Mouse (Mus musculus): ENCODE measurements around the gene Bcl2l10.

Bcl2l10 gene

DNA sequence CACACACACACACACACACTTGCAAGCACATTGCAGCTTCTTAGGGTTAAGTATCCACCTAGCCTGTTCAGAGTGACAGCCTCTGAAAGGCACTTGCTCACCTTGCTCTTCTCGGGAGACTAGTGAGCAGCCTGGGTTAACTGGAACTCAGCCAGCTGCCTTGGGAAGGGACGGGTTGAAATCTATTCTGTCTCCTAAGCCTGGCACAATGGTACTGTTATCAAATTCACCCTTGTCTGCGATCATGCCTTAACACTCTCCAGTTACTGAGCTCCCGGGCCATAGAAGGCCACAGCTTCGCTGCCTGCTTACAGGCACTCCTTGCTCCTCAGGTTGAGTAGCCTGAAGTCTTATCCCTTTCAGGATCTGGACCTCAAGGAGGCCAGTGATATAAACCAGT lies 53.1 kb downstream of the Bcl2l10 start:
- DNase-seq (ENCODE audit: low read depth, low spot score), result no peak

Measured in forelimb bud, embryonic 11.5 days (tissue).